Mouse (Mus musculus) MEL (cell line): ENCODE results near the gene Ift22. TPM values are rescaled to one million over a fixed set of nuclear protein-coding genes. Genes with fewer than 3 reads are reported as not detected.
A peak's percentile ranks its signal among the peaks of the same experiment; 100 is the strongest.

Experiments
- DNase-seq: peaks from one replicate; pipeline ENCODE4 v3.0.0; 2011; ENCODE audit warnings: low read depth, low spot score
- H3K27ac ChIP-seq: 2 replicates; pipeline ENCODE4 v1.5.1; 2012; ENCODE audit warnings: low read depth, mild to moderate bottlenecking, control low read depth, low read length, moderate library complexity; ENCODE audit not compliant: control insufficient read depth
- H3K27me3 ChIP-seq, 2 experiments: fragments of 150-350 bp in 1 of 2; sonication (generic) in 1 of 2; 2 replicates each; pipeline ENCODE4 v1.6.1; 2012; ENCODE audit warnings: low read length in 2 of 2, mild to moderate bottlenecking in 2 of 2, improper control_type of control experiment in 1 of 2, moderate library complexity in 1 of 2; ENCODE audit not compliant: insufficient read depth in 2 of 2, control insufficient read depth in 1 of 2
- H3K36me3 ChIP-seq, 2 experiments: 2 replicates each; pipeline ENCODE4 v1.6.1; 2012 to 2014; ENCODE audit warnings: low read length in 2 of 2, improper control_type of control experiment in 1 of 2, inconsistent platforms in 1 of 2, mild to moderate bottlenecking in 1 of 2; ENCODE audit not compliant: insufficient read depth in 2 of 2, control insufficient read depth in 1 of 2
- H3K4me1 ChIP-seq, 2 experiments: fragments of 150-350 bp in 1 of 2; sonication (generic) in 1 of 2; 2 replicates each; pipeline ENCODE4 v1.6.1; 2012; ENCODE audit warnings: low read length in 2 of 2, improper control_type of control experiment in 1 of 2, mild to moderate bottlenecking in 1 of 2; ENCODE audit not compliant: insufficient read depth in 2 of 2, control insufficient read depth in 1 of 2
- H3K4me3 ChIP-seq, 2 experiments: fragments of 150-350 bp in 1 of 2; sonication (generic) in 1 of 2; 2 replicates each; pipeline ENCODE4 v1.5.1; 2012; ENCODE audit warnings: low read depth in 2 of 2, low read length in 2 of 2, mild to moderate bottlenecking in 2 of 2, moderate library complexity in 2 of 2, control low read depth in 1 of 2, improper control_type of control experiment in 1 of 2; ENCODE audit not compliant: control insufficient read depth in 1 of 2, insufficient read depth in 1 of 2
- H3K79me2 ChIP-seq: 2 replicates; pipeline ENCODE4 v1.6.1; 2012; ENCODE audit warnings: mild to moderate bottlenecking, low read length, moderate library complexity; ENCODE audit not compliant: control insufficient read depth, poor library complexity, insufficient read depth
- H3K9ac ChIP-seq: 2 replicates; pipeline ENCODE4 v1.6.1; 2012; ENCODE audit warnings: low read depth, mild to moderate bottlenecking, control low read depth, low read length, moderate library complexity; ENCODE audit not compliant: control insufficient read depth, poor library complexity, severe bottlenecking
- H3K9me3 ChIP-seq: fragments of 150-350 bp; sonication (generic); replicated peaks from 2 replicates; pipeline ENCODE4 v1.6.1; 2012; ENCODE audit warnings: mild to moderate bottlenecking, low read length, improper control_type of control experiment, moderate library complexity; ENCODE audit not compliant: insufficient read depth
- CTCF ChIP-seq, 3 experiments: IDR thresholded peaks in 2 of 3; conservative IDR thresholded peaks in 1 of 3; 2 replicates each; pipeline ENCODE4 v1.5.1; 2011 to 2012; ENCODE audit warnings: low read length in 3 of 3, low read depth in 2 of 3, mild to moderate bottlenecking in 2 of 3, improper control_type of control experiment in 1 of 3, inconsistent platforms in 1 of 3, mixed read lengths in 1 of 3, moderate library complexity in 1 of 3; ENCODE audit not compliant: control insufficient read depth in 1 of 3, insufficient read depth in 1 of 3, poor library complexity in 1 of 3, severe bottlenecking in 1 of 3
- E2F4 ChIP-seq: IDR thresholded peaks from 2 replicates; pipeline ENCODE4 v1.6.1; 2011; ENCODE audit warnings: low read depth, low read length, improper control_type of control experiment, borderline replicate concordance
- GATA1 ChIP-seq: IDR thresholded peaks from 2 replicates; pipeline ENCODE4 v1.6.1; 2011; ENCODE audit warnings: low read depth, low read length, improper control_type of control experiment
- HCFC1 ChIP-seq: IDR thresholded peaks from 2 replicates; pipeline ENCODE4 v1.6.1; 2012; ENCODE audit warnings: low read depth, mild to moderate bottlenecking, inconsistent platforms, low read length, improper control_type of control experiment, moderate library complexity
- KAT2A ChIP-seq: conservative IDR thresholded peaks from 2 replicates; pipeline ENCODE4 v1.6.1; 2012; ENCODE audit warnings: low read depth, low read length, improper control_type of control experiment, inconsistent platforms
- MAX ChIP-seq: IDR thresholded peaks from 2 replicates; pipeline ENCODE4 v1.6.1; 2011; ENCODE audit warnings: low read length, improper control_type of control experiment
- MAZ ChIP-seq: IDR thresholded peaks from 2 replicates; pipeline ENCODE4 v1.6.1; 2012; ENCODE audit warnings: low read depth, mild to moderate bottlenecking, inconsistent platforms, low read length, improper control_type of control experiment
- MXI1 ChIP-seq: IDR thresholded peaks from 2 replicates; pipeline ENCODE4 v1.6.1; 2011; ENCODE audit warnings: mild to moderate bottlenecking, low read depth, low read length, improper control_type of control experiment
- NRF1 ChIP-seq: IDR thresholded peaks from 2 replicates; pipeline ENCODE4 v1.6.1; 2014; ENCODE audit warnings: low read depth, mild to moderate bottlenecking, inconsistent platforms, low read length, improper control_type of control experiment, moderate library complexity; ENCODE audit not compliant: poor library complexity, insufficient read depth, severe bottlenecking
- POLR2A ChIP-seq, 2 experiments: IDR thresholded peaks; 2 replicates each; pipeline ENCODE4 v1.6.1; 2011 to 2012; ENCODE audit warnings: low read length in 2 of 2, mild to moderate bottlenecking in 2 of 2, control low read depth in 1 of 2, improper control_type of control experiment in 1 of 2, low read depth in 1 of 2, moderate library complexity in 1 of 2; ENCODE audit not compliant: control insufficient read depth in 1 of 2, insufficient read depth in 1 of 2, poor library complexity in 1 of 2
- POLR2AphosphoS2 ChIP-seq: IDR thresholded peaks from 2 replicates; pipeline ENCODE4 v1.6.1; 2011; ENCODE audit warnings: low read length, improper control_type of control experiment
- POLR2AphosphoS5 ChIP-seq: IDR thresholded peaks from 2 replicates; pipeline ENCODE4 v1.6.1; 2012; ENCODE audit warnings: low read depth, borderline replicate concordance, mild to moderate bottlenecking, inconsistent platforms, low read length, moderate library complexity, mixed read lengths
- RAD21 ChIP-seq: IDR thresholded peaks from 2 replicates; pipeline ENCODE4 v1.6.1; 2011; ENCODE audit warnings: mild to moderate bottlenecking, low read depth, low read length, improper control_type of control experiment
- RCOR1 ChIP-seq: IDR thresholded peaks from 2 replicates; pipeline ENCODE4 v1.6.1; 2012; ENCODE audit warnings: low read depth, mild to moderate bottlenecking, inconsistent platforms, low read length, improper control_type of control experiment
- SIN3A ChIP-seq: IDR thresholded peaks from 2 replicates; pipeline ENCODE4 v1.6.1; 2012; ENCODE audit warnings: low read length, improper control_type of control experiment, inconsistent platforms
- SMC3 ChIP-seq: IDR thresholded peaks from 2 replicates; pipeline ENCODE4 v1.6.1; 2011; ENCODE audit warnings: low read depth, low read length, improper control_type of control experiment
- TAL1 ChIP-seq: IDR thresholded peaks from 2 replicates; pipeline ENCODE4 v1.6.1; 2012; ENCODE audit warnings: mild to moderate bottlenecking, inconsistent platforms, low read length, moderate library complexity, mixed read lengths
- TBP ChIP-seq: IDR thresholded peaks from 2 replicates; pipeline ENCODE4 v1.8.0; 2011; ENCODE audit warnings: low read depth, low read length, improper control_type of control experiment
- UBTF ChIP-seq: IDR thresholded peaks from 2 replicates; pipeline ENCODE4 v1.6.1; 2012; ENCODE audit warnings: low read depth, mild to moderate bottlenecking, inconsistent platforms, low read length, improper control_type of control experiment, moderate library complexity, borderline replicate concordance; ENCODE audit not compliant: insufficient read depth
- USF1 ChIP-seq: IDR thresholded peaks from 2 replicates; pipeline ENCODE4 v1.6.1; 2014; ENCODE audit warnings: low read depth, mild to moderate bottlenecking, inconsistent platforms, low read length, improper control_type of control experiment, moderate library complexity
- ZNF384 ChIP-seq: IDR thresholded peaks from 2 replicates; pipeline ENCODE4 v1.6.1; 2012; ENCODE audit warnings: low read depth, mild to moderate bottlenecking, inconsistent platforms, low read length, improper control_type of control experiment
- polyA plus RNA-seq, 2 experiments: library from polyadenylated mRNA; stranded (reverse) in 1 of 2; unstranded in 1 of 2; fragments of >175 nt in 1 of 2; fragments of >200 nt in 1 of 2; gene quantifications; 2 replicates each; pipeline versions ENCODE4 v1.2.1 to v1.2.4; 2012; ENCODE audit warnings: low replicate concordance in 2 of 2, low read depth in 1 of 2; ENCODE audit not compliant: insufficient read length in 2 of 2, insufficient read depth in 1 of 2, missing spikeins in 1 of 2
- total RNA-seq: library from RNA; depleted of rRNA; stranded (reverse); fragments of 300-350 nt; gene quantifications from 2 replicates; pipeline ENCODE4 v1.2.3, GENCODE M21; 2012

Gene Ift22
- total and polyA plus RNA-seq, 3 experiments, result 15.6 to 78.1 TPM; not detected in 1

DNA sequence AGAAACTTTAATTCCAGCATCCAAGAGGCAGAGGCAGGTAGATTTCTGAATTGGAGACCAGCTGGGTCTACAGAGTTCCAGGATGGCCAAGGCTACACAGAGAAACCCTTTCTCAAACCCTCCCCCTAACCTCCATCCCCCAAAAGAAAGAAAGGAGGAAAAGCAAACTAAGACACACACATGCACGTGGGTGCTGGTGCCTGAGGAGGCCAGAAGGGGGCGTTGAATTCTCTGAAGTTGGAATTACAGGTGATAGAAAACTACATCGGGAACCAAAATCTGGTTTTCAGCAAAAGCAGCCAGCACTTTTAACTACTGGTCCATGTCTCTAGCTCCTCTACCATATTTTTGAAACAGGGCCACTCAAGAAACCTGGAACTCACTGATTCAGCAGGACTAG lies 3.3 kb upstream of the Ift22 start:
- no peak for DNase-seq
- H3K27me3 ChIP-seq, result peaks cover 1 to 2% of the 10 kb centered on the region in 2 experiments; a peak in 2 of 4 replicates
- no peaks in the 10 kb centered on the region for H3K79me2 ChIP-seq
- H3K9ac ChIP-seq, result no peak overlapping the region
- H3K9me3 ChIP-seq, result no peaks in the 10 kb centered on the region
- peaks cover 0 to 13% of the 10 kb centered on the region in 2 experiments; a peak in 1 of 4 replicates for H3K4me1 ChIP-seq
- no peak overlapping the region for H3K27ac ChIP-seq
- TF ChIP-seq CTCF (IDR thresholded peaks at IDR 0.05 in 2 of 3, conservative IDR thresholded peaks at IDR 0.05 in 1 of 3; ENCODE audit: control insufficient read depth in 1 of 3, insufficient read depth in 1 of 3, low read depth in 2 of 3, low read length in 3 of 3, poor library complexity in 1 of 3, severe bottlenecking in 1 of 3) (0 out of 6 replicates have a peak, but pooled peaks of 2 of the 3 experiments have one; percentile 3 to 6), POLR2AphosphoS2 (no peak), HCFC1 (no peak)
- H3K36me3 ChIP-seq, result no peaks in the 10 kb centered on the region
- no peak overlapping the region for H3K4me3 ChIP-seq

DNA sequence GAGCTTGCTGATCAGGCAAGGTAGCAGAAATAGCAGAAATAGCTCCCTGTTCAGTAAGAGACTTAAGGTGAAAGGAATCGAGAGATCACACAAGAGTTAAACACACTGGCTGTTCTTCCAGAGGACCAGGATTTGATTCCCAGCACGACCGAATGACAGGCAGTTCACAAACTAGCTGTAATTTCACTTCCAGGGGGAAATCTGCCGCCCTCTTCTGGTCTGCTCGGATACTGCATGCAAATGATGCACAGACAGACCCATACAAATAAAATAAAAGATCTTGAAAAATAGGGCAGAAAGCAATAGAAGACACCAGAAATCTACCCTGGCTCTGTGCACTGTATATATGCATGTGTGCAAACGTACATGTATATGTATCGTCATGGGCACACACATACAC lies 2.3 kb upstream of the Ift22 start:
- Histone ChIP-seq H3K4me3 (peak overlapping the region in 1 of 2 experiments; percentile 35; a peak in 3 of 4 replicates), H3K9ac (no peak overlapping the region; the same call in none of the 2 replicates), H3K4me1 (peaks cover 0 to 13% of the 10 kb centered on the region in 2 experiments; a peak in 1 of 4 replicates), H3K9me3 (no peaks in the 10 kb centered on the region), H3K27ac (no peak overlapping the region), H3K79me2 (no peaks in the 10 kb centered on the region), H3K27me3 (0 out of 4 replicates have a peak, but pooled peaks cover 0 to 1% of the 10 kb centered on the region in 2 experiments), H3K36me3 (no peaks in the 10 kb centered on the region)
- DNase-seq, result peak; percentile 81
- TF ChIP-seq MAZ, result no peak
- TF ChIP-seq KAT2A, result no peak
- TF ChIP-seq USF1, result no peak
- TF ChIP-seq SMC3, result peak; percentile 49
- TF ChIP-seq POLR2AphosphoS5, result no peak
- TF ChIP-seq RCOR1, result no peak
- no peak for TF ChIP-seq NRF1
- TF ChIP-seq RAD21, result peak; percentile 19
- TF ChIP-seq CTCF (IDR thresholded peaks at IDR 0.05 in 2 of 3, conservative IDR thresholded peaks at IDR 0.05 in 1 of 3; ENCODE audit: control insufficient read depth in 1 of 3, insufficient read depth in 1 of 3, low read depth in 2 of 3, low read length in 3 of 3, poor library complexity in 1 of 3, severe bottlenecking in 1 of 3), result peak; percentile 70 to 87 (median 78)
- no peak for TF ChIP-seq E2F4
- TF ChIP-seq GATA1, result no peak
- TF ChIP-seq SIN3A, result no peak

DNA sequence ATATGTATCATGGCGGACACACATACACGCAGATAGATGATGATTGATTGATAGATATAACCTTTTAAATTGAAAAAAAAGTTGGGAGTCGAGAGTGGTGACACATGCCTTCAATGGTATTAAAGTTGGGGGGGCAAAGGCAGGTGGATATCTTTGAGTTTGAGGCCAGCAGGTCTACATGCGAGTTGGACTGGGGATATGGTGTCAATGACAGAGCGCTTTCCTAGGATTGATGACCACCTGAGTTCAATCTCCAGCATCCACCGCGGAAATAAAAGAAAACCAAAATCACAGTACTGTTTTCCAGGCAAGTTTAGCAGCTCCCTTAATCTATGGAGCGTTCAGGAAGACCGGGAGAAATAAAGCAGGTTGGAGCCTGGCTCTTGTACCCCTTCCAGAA lies 363 bp upstream of the Ift22 start:
- no peak for DNase-seq
- Histone ChIP-seq H3K4me3 (peak overlapping the region; percentile 45 to 90), H3K27ac (no peak overlapping the region), H3K4me1 (peaks cover 0 to 13% of the 10 kb centered on the region in 2 experiments; a peak in 1 of 4 replicates), H3K9me3 (no peaks in the 10 kb centered on the region), H3K9ac (peak overlapping the region; percentile 24; the same call in 1 of the 2 replicates), H3K79me2 (no peaks in the 10 kb centered on the region), H3K36me3 (no peaks in the 10 kb centered on the region), H3K27me3 (no peaks in the 10 kb centered on the region)
- no peak for TF ChIP-seq MXI1
- TF ChIP-seq UBTF, result no peak
- no peak for TF ChIP-seq ZNF384
- TF ChIP-seq TAL1, result no peak
- no peak for TF ChIP-seq MAX
- no peak for TF ChIP-seq TBP
- TF ChIP-seq POLR2A (IDR thresholded peaks at IDR 0.05; ENCODE audit: control insufficient read depth in 1 of 2, insufficient read depth in 1 of 2, low read depth in 1 of 2, low read length in 2 of 2, poor library complexity in 1 of 2), result no peak
- no peak for TF ChIP-seq USF1
- TF ChIP-seq CTCF (IDR thresholded peaks at IDR 0.05 in 2 of 3, conservative IDR thresholded peaks at IDR 0.05 in 1 of 3; ENCODE audit: control insufficient read depth in 1 of 3, insufficient read depth in 1 of 3, low read depth in 2 of 3, low read length in 3 of 3, poor library complexity in 1 of 3, severe bottlenecking in 1 of 3), result no peak
